Mouse (Mus musculus) ES-Bruce4 (cell line): ENCODE results near the gene Olfr994.

Experiments used
- CTCF ChIP-seq: IDR thresholded peaks from one replicate; pipeline ENCODE4 v1.8.1; 2011; ENCODE audit warnings: low read depth, low read length
- POLR2A ChIP-seq: IDR thresholded peaks from one replicate; pipeline ENCODE4 v1.8.1; 2011; ENCODE audit warnings: low read length; ENCODE audit not compliant: insufficient read depth

GRCm38 (mm10) chr2:85442546-85442945, 6.3 kb upstream of the Olfr994 start:
- TF ChIP-seq CTCF (no peak), POLR2A (no peak)
